Mouse (Mus musculus): Measurements from ENCODE around the gene Arl10.

Gene Arl10

GRCm38 (mm10) chr13:54616307-54616706 is 41.5 kb downstream of the Arl10 start:
- no peak for DNase-seq (ENCODE audit: low spot score in 2 of 2)

GRCm38 (mm10) chr13:54616998-54617397 is 42.2 kb downstream of the Arl10 start:
- DNase-seq (ENCODE audit: low spot score in 2 of 2), result no peak

GRCm38 (mm10) chr13:54621155-54621932 is 46.5 kb downstream of the Arl10 start, which contains the start of gene Faf2:
Faf2 (plus strand) TSS chr13:54621784.
- DNase-seq (ENCODE audit: low spot score in 2 of 2), result peak; percentile 98 to 99

- DNase-seq (ENCODE audit: low spot score in 2 of 2), result no peak
Measured at GRCm38 (mm10) chr13:54621960-54622521, 47.2 kb downstream of the Arl10 start.

- DNase-seq (ENCODE audit: low spot score in 2 of 2), result no peak
Measured at GRCm38 (mm10) chr13:54629128-54629527, 54.3 kb downstream of the Arl10 start.

All from right cerebral cortex, postnatal 10 days (tissue).